Mouse (Mus musculus) megakaryocyte, adult 5-6 weeks (primary cell): ENCODE measurements at regions not wholly inside any gene's neighbourhood (a gene's known extent, or its start where the extent isn't known, plus 50 kb on each side); places are given as distances from the start of the nearest gene placed in this dataset.

Experiments
- ATAC-seq: 2 replicates; pipeline ENCODE4 v1.8.0; 2016; ENCODE audit warnings: mild to moderate bottlenecking, inconsistent platforms; ENCODE audit not compliant: poor library complexity, severe bottlenecking

DNA sequence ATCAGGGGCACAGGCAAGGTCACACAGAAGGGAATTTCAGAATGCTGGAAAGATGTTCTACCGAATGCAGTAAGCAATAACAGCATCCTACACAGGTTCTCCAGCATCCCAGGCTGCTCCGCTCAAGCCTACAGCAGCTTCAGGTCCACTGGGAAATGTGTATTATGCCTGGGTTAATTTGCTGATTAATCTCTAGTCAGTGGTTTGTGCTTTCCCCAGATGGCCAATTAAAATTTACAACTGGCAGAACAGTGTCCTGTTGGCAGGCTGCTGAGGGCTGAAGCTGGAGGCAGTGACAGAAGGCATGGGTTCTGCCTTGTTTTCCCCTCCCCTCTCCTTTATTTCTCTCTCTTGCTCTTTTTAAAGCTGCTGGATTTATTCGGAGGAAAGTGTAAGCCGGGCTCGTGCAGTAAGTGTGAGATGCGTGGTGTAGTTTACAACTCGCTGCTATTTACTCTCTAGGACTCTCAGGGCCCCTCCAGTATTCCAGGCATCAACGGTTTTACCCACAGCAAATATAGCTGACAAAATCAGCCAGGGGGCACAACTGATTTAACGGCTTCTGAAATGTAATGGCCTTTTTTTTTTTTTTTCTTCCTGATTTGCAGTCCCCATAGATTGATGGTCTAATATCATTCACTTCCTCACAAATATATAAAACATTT, 360.4 kb downstream of the Gpd2 start:
- ATAC-seq, result no peak

DNA sequence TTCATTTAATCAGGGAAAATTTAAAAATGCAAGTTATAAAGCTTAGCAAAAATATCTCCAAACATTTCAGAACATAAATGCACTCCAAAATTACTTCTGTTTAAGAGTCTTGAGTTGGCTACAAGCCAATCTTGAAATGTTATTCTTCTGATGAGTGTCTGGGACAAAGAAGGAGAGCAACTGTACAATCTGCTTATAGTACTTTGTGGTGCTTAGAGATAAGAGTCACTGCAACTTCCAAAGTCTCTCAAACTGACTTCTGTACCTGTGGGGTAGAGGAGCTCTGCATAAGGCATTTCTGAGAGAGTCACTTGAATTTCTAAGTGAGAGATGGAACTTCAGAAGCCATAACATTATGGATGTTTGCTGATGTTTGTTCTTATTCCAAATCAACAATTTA, 374.2 kb downstream of the Gpd2 start:
- no peak for ATAC-seq

DNA sequence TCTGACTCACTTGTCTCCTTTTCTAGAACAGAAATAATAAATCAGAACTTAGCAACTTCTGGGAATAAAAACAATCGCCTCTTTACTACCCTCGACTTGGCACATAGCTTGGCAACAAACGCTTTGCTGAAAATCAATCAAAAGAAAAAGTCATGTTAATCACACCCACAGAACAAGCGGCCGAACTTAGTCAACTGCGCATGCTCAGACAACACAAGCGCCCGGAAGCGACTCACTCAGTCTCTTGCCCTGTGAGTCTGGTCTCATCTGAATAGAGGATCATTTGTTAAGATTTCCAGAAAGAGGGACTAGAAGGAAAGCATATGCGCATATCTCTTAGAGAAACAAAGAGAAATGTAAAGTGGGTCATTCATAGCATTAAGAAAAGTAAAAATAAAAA, 375.8 kb downstream of the Gpd2 start:
- no peak for ATAC-seq

DNA sequence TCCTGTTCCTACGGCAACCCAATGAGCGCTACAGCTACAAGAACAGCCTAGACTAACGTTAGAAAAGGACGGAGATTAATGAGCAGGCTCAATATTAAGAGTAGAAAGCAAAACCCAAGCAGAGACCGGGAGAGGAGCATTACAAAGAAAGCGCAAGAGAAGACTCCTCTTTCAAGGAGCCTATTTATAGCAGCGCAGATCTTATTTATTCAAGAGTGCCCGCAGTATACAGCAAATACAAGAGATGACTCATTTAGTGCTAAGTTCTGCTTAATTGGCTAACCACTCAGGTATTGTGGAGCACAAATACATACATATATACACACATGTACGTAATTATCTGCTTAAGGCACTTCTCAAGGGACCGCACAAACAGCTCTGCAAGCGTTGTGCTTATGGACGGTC, 377.2 kb downstream of the Gpd2 start:
- no peak for ATAC-seq

- ATAC-seq, result peak; percentile 56
Observed at GRCm38 (mm10) chr2:57616525-57617225, 379.2 kb downstream of the Gpd2 start.

GRCm38 (mm10) chr2:57617258-57617657, 379.8 kb downstream of the Gpd2 start:
- no peak for ATAC-seq

- ATAC-seq, result no peak
Observed at GRCm38 (mm10) chr2:57644117-57644516, 353.6 kb upstream of the Galnt5 start.

DNA sequence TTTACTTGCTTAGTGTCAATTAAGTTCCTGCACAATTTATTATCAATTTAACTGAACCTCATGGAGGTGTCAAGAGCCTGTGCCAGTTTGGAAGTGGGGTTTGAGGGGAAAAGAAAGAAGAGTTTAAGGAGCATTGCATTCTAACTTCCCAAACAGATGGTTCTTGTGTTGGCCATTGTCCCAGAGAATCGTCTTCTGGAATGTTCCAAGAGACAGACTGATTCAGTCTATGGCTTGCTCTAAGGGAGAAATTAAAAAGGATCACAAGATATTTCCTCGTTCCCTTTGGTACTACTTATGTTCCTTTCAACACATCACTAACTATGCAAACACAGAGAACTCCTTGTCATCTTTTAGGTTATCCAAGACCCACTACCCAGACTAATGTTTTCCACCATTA, 353.1 kb upstream of the Galnt5 start:
- ATAC-seq, result no peak

GRCm38 (mm10) chr2:57649002-57649401, 348.7 kb upstream of the Galnt5 start:
- ATAC-seq, result no peak

- ATAC-seq, result no peak
Observed at GRCm38 (mm10) chr2:57657409-57657808, 340.3 kb upstream of the Galnt5 start.

DNA sequence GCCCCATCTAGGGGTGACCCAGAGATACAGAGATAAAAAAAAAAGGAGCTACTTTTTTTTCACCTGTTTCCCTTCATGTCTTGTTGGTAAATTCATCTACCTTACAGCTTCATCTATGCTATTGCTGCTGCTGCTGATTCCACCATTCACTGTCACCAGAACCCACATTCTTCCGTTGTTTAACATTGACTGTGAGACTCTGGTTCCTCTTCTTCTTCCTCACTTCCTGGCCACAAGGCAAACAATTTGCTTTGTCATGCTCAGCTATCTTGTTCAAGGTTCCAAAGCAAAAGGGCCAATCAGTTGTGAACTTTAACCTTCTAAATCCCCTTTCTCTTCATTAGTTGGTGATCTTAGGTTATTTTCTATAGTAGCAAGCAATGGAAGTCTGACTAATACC, 335.8 kb upstream of the Galnt5 start:
- peak; percentile 88 for ATAC-seq

DNA sequence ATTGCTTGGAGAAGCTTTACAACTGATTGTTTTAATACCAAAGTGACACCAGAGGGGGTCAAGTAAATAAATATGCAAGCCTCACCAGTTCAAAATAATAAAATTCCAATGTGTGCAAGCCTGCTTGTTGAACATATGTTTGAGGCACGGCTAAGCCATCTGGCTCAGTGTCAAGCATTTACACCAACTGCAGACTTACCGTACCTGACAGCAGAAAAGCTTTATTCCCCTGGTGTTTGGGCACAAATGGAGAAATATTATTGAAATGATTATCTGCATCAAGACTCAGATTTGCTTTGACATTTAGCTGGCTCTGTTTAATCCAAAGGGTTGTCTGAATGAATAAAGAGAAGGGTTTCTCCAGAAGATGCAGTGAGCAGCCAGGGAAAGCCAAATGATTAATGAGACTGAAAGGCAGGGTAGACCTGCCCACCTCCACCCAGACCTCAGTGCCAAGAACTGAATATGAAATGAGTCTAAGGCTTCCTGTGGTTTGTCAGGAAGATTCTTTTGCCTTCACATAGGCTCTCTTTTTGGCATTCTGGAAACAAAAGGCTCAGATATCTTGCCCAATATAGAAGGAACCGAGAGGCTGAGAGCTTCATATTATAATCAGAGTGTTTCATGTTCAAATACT, 325.6 kb upstream of the Galnt5 start:
- ATAC-seq, result no peak

DNA sequence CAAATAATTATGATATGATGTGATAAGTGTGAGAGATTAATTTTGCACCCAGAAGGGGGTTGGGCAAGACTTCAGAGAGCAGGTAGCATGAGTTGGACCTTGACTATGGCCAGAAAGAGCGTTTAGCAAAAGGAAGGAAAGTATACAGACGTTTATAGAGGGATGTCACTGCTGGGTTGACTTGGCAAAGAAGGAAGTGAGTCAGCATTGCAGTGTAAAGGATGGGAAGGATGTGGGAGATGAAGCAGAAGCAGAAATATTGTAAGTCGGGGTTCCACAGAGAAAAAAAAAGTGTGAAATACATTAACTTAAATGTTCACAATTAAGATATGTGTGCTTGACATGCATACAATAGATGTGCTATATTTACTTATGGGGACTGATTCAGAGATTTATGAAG, 307.8 kb upstream of the Galnt5 start:
- ATAC-seq, result no peak; the same call in 1 of the 2 replicates

GRCm38 (mm10) chr2:57696992-57697772, 300.5 kb upstream of the Galnt5 start:
- ATAC-seq, result peak; percentile 84

GRCm38 (mm10) chr2:57698659-57699061, 299.0 kb upstream of the Galnt5 start:
- peak; percentile 81 for ATAC-seq

- ATAC-seq, result no peak
Observed at GRCm38 (mm10) chr2:57699226-57699625, 298.5 kb upstream of the Galnt5 start.

- no peak for ATAC-seq
Observed at GRCm38 (mm10) chr2:57716754-57717510, 280.8 kb upstream of the Galnt5 start.
